Mouse (Mus musculus) liver (tissue): Measurements from ENCODE around the gene Ranbp1.

ENCODE experiments used
- DNase-seq: peaks from one replicate; pipeline ENCODE4 v3.0.0-alpha.2; 2020; ENCODE audit warnings: mixed read lengths

Gene Ranbp1

GRCm38 (mm10) chr16:18233919-18234670 lies 14.4 kb downstream of the Ranbp1 start:
- DNase-seq: no peak

GRCm38 (mm10) chr16:18233451-18233850 lies 15.1 kb downstream of the Ranbp1 start:
- DNase-seq: no peak

GRCm38 (mm10) chr16:18231451-18231850 lies 17.1 kb downstream of the Ranbp1 start:
- DNase-seq: no peak

GRCm38 (mm10) chr16:18231047-18231446 lies 17.5 kb downstream of the Ranbp1 start:
- DNase-seq: no peak

- no peak for DNase-seq
These were observed 17.9 kb downstream of the Ranbp1 start for GRCm38 (mm10) chr16:18230617-18231016.

- DNase-seq: no peak
These were observed 18.9 kb downstream of the Ranbp1 start for GRCm38 (mm10) chr16:18229622-18230021.

- no peak for DNase-seq
These were observed 19.7 kb downstream of the Ranbp1 start for GRCm38 (mm10) chr16:18228856-18229255.

GRCm38 (mm10) chr16:18227897-18228422 lies 20.6 kb downstream of the Ranbp1 start:
- DNase-seq: no peak

- DNase-seq: no peak
These were observed 21.3 kb downstream of the Ranbp1 start for GRCm38 (mm10) chr16:18227187-18227586.

GRCm38 (mm10) chr16:18222188-18222587 lies 26.3 kb downstream of the Ranbp1 start:
- DNase-seq: no peak

- no peak for DNase-seq
These were observed 27.0 kb downstream of the Ranbp1 start for GRCm38 (mm10) chr16:18221543-18221898.

- DNase-seq: no peak
These were observed 27.5 kb downstream of the Ranbp1 start for GRCm38 (mm10) chr16:18220856-18221542.

- DNase-seq: peak; percentile 20
These were observed 28.5 kb downstream of the Ranbp1 start for GRCm38 (mm10) chr16:18220001-18220400.

- no peak for DNase-seq
These were observed 29.9 kb downstream of the Ranbp1 start for GRCm38 (mm10) chr16:18218580-18218996.

GRCm38 (mm10) chr16:18217579-18217978 lies 31.0 kb downstream of the Ranbp1 start, which contains the start of gene Ccdc188:
Ccdc188 (plus strand) TSS chr16:18217879.
- no peak for DNase-seq

- no peak for DNase-seq
These were observed 33.7 kb downstream of the Ranbp1 start for GRCm38 (mm10) chr16:18214858-18215257.

- DNase-seq: no peak
These were observed 34.8 kb downstream of the Ranbp1 start for GRCm38 (mm10) chr16:18213689-18214088.

GRCm38 (mm10) chr16:18211417-18212171 lies 36.9 kb downstream of the Ranbp1 start:
- peak; percentile 78 for DNase-seq

GRCm38 (mm10) chr16:18210701-18211416 lies 37.7 kb downstream of the Ranbp1 start:
- peak; percentile 60 for DNase-seq

- no peak for DNase-seq
These were observed 45.0 kb downstream of the Ranbp1 start for GRCm38 (mm10) chr16:18203430-18204091.

GRCm38 (mm10) chr16:18202061-18202460 lies 46.5 kb downstream of the Ranbp1 start:
- no peak for DNase-seq

GRCm38 (mm10) chr16:18201620-18202019 lies 46.9 kb downstream of the Ranbp1 start:
- DNase-seq: no peak
